Mouse (Mus musculus): ENCODE results near the gene Timm44.

DNA sequence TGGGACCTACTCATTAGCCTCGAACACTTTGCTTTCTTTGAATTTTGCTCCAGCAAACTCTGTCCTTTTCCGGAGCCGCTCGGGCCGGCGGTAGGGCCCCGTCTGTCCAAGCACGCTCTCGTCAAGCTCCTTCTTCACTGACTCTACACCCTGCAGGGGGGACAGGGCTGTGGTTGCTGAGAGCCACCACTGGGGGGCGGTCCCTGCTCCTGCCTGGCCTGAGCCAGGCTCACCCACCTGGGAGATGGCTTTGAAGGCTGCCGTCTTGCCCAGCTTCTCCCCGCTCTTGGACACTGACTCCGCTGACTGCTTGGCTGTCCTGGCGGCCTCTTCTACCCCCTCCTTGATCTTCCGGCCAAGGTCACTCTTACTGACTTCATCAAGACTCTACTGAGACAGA, 8.1 kb downstream of the Timm44 start:
- TF ChIP-seq EP300 (IDR thresholded peaks at IDR 0.05; ENCODE audit: low read depth) (no peak), CTCF (IDR thresholded peaks at IDR 0.05; ENCODE audit: low read depth) (peak; percentile 43)
